Mouse (Mus musculus) megakaryocyte-erythroid progenitor cell, adult 5-6 weeks (primary cell): ENCODE data around the gene Foxn3. TPM values are rescaled to one million over a fixed set of nuclear protein-coding genes. Genes with fewer than 3 reads are reported as not detected.

ENCODE experiments used
- ATAC-seq: replicated peaks from 2 replicates; pipeline ENCODE4 v1.8.0; 2016; ENCODE audit warnings: mild to moderate bottlenecking, inconsistent platforms; ENCODE audit not compliant: severe bottlenecking, poor library complexity, low FRiP score, low TSS enrichment
- total RNA-seq, 2 experiments: library from RNA; stranded (forward) in 1 of 2; stranded (reverse) in 1 of 2; fragments of 200-1000, 215-1000 nt in 1 of 2; fragments of >200 nt in 1 of 2; fragmentation: Nextera tagmentation in 1 of 2; gene quantifications; 2 replicates each; pipeline ENCODE4 v1.2.3; 2014 to 2017

Gene Foxn3
- total RNA-seq, 2 experiments from 2014 or later: 36.9 to 118 TPM

- ATAC-seq: peak; percentile 78
These were observed 33.5 kb downstream of the Foxn3 start for GRCm38 (mm10) chr12:99529687-99530411.

GRCm38 (mm10) chr12:99528958-99529357, 34.4 kb downstream of the Foxn3 start:
- no peak for ATAC-seq

GRCm38 (mm10) chr12:99527452-99527851, 35.9 kb downstream of the Foxn3 start:
- ATAC-seq: no peak

GRCm38 (mm10) chr12:99526571-99527140, 36.7 kb downstream of the Foxn3 start:
- ATAC-seq: no peak

- ATAC-seq: no peak
These were observed 40.5 kb downstream of the Foxn3 start for GRCm38 (mm10) chr12:99522882-99523281.

- 0 out of 2 replicates have a peak, but pooled peaks have one; percentile 45 for ATAC-seq
These were observed 43.5 kb downstream of the Foxn3 start for GRCm38 (mm10) chr12:99519862-99520261.

- ATAC-seq: no peak; the same call in 1 of the 2 replicates
These were observed 44.2 kb downstream of the Foxn3 start for GRCm38 (mm10) chr12:99519191-99519614.

GRCm38 (mm10) chr12:99518640-99519039, 44.7 kb downstream of the Foxn3 start:
- ATAC-seq: no peak

- ATAC-seq: no peak
These were observed 45.3 kb downstream of the Foxn3 start for GRCm38 (mm10) chr12:99518126-99518525.

GRCm38 (mm10) chr12:99517296-99517695, 46.1 kb downstream of the Foxn3 start:
- no peak for ATAC-seq

- ATAC-seq: no peak
These were observed 47.9 kb downstream of the Foxn3 start for GRCm38 (mm10) chr12:99515481-99515880.

GRCm38 (mm10) chr12:99511644-99512043, 51.7 kb downstream of the Foxn3 start:
- no peak for ATAC-seq

GRCm38 (mm10) chr12:99510759-99511158, 52.6 kb downstream of the Foxn3 start:
- ATAC-seq: no peak

GRCm38 (mm10) chr12:99502225-99502624, 61.2 kb downstream of the Foxn3 start:
- ATAC-seq: no peak

GRCm38 (mm10) chr12:99498978-99499694, 64.2 kb downstream of the Foxn3 start:
- ATAC-seq: no peak

- ATAC-seq: no peak
These were observed 65.0 kb downstream of the Foxn3 start for GRCm38 (mm10) chr12:99498189-99498977.

GRCm38 (mm10) chr12:99496945-99497344, 66.4 kb downstream of the Foxn3 start:
- ATAC-seq: no peak

GRCm38 (mm10) chr12:99490216-99490615, 73.2 kb downstream of the Foxn3 start:
- ATAC-seq: no peak

GRCm38 (mm10) chr12:99489001-99489592, 74.3 kb downstream of the Foxn3 start:
- ATAC-seq: no peak
